Mouse (Mus musculus): ENCODE measurements around the gene Scn3b.

Scn3b gene

GRCm38 (mm10) chr9:40316865-40317660 lies 48.0 kb downstream of the Scn3b start:
- no peak for DNase-seq (ENCODE audit: low spot score)

GRCm38 (mm10) chr9:40317735-40318134 lies 48.7 kb downstream of the Scn3b start:
- no peak for DNase-seq (ENCODE audit: low spot score)

- no peak for DNase-seq (ENCODE audit: low spot score)
Observed at GRCm38 (mm10) chr9:40318771-40319170, 49.8 kb downstream of the Scn3b start.

- no peak for DNase-seq (ENCODE audit: low spot score)
Observed at GRCm38 (mm10) chr9:40320405-40320804, 51.4 kb downstream of the Scn3b start.

DNA sequence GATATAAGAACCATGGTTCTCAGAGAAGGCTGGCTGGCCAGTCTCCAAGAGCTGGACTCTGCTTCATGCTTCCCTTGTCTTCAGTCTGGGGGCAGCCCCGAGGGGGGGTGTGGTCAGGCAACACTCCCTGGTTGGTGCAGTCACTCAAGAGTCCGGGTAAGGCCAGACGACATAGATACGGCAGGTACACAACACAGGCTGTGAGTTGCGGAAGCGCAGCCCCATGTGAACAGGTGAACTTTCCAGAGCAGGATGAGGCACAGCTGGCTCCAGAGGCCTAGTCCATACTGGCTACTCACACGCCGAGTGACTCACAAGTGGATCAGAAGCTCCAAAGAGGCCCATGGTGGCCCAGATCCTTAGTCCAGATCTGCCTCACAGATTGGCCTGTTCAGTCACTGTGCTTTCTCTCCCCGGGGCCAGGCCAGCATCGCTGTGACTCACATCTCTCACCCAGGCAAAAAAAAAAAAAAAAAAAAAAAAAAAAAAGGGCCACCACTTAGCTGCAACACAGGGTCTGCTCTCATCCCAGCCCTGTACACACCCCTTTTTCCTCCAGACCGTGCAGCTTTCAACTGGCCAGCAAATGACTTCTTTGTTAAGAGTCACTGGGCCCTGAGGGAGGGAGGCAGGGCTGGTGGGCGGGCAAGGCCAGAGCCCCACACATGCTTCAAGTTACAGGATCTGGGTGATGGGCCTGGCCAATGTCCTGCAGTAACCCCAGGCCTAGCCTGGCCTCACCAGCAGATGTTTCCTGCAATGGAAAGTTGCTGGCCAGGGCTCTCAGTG lies 52.1 kb downstream of the Scn3b start:
- no peak for DNase-seq (ENCODE audit: low spot score)

DNA sequence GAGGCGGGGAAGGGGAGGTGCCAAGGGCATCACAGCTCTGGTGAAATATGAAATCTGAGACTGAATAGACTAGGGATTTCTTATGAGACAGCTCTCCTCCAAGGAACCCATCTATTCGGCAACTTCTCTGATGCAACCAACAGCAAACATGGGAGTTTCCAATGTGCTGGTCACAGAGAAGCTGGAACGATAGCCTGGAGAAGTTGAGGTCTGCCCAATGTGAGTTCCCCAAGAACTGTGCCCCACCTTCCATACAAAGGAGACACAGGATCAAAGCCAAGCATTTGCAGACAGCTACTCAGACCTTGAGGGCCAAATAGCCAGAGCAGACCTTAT lies 52.6 kb downstream of the Scn3b start:
- DNase-seq (ENCODE audit: low spot score): no peak

GRCm38 (mm10) chr9:40322372-40322771 lies 53.4 kb downstream of the Scn3b start:
- no peak for DNase-seq (ENCODE audit: low spot score)

- no peak for DNase-seq (ENCODE audit: low spot score)
Observed at GRCm38 (mm10) chr9:40323171-40323570, 54.2 kb downstream of the Scn3b start.

DNA sequence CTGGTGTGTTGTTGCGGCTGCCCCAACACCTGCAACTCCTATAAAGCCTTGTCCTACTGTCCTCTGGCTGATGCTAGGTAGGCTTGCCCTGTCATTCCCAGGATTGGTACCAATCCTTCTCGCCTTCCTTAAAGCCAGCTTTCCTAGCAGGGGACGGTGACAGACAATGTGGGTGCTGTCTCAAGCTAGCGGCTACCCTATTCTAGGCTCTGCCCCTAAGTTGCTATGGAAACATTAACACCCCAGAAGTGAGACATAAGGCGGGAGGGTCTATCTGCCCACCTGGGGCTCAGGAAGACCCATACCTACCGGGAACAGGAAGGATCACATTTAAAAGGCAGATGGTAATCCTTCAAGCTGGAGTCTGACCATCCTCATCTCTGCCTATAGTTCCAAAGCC lies 54.8 kb downstream of the Scn3b start:
- no peak for DNase-seq (ENCODE audit: low spot score)

GRCm38 (mm10) chr9:40324232-40324792 lies 55.3 kb downstream of the Scn3b start:
- no peak for DNase-seq (ENCODE audit: low spot score)

DNA sequence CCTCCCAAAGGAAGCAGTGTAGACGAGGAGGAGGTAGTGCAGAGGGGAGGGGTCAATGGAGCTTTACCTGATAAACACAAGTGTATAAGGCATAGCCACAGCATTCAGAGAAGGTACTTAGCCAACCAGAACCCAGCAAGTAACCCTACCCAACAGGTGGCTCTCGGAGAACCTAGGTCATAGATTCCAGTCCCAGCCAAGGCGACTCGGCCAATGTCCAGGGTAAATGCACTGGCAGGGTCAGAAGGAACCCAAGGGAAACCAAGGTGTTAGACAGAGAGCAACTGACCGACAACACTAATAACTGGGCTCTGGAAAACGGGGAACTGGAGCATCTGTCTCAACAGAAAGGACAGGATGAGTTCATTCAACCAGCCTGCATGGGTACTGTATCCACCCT lies 55.8 kb downstream of the Scn3b start:
- no peak for DNase-seq (ENCODE audit: low spot score)

GRCm38 (mm10) chr9:40326260-40326915 lies 57.4 kb downstream of the Scn3b start:
- DNase-seq (ENCODE audit: low spot score): no peak

GRCm38 (mm10) chr9:40330609-40331382 lies 61.8 kb downstream of the Scn3b start:
- peak; percentile 93 for DNase-seq (ENCODE audit: low spot score)

- DNase-seq (ENCODE audit: low spot score): no peak
Observed at GRCm38 (mm10) chr9:40331411-40332286, 62.6 kb downstream of the Scn3b start.

GRCm38 (mm10) chr9:40332326-40332725 lies 63.3 kb downstream of the Scn3b start:
- DNase-seq (ENCODE audit: low spot score): no peak

DNA sequence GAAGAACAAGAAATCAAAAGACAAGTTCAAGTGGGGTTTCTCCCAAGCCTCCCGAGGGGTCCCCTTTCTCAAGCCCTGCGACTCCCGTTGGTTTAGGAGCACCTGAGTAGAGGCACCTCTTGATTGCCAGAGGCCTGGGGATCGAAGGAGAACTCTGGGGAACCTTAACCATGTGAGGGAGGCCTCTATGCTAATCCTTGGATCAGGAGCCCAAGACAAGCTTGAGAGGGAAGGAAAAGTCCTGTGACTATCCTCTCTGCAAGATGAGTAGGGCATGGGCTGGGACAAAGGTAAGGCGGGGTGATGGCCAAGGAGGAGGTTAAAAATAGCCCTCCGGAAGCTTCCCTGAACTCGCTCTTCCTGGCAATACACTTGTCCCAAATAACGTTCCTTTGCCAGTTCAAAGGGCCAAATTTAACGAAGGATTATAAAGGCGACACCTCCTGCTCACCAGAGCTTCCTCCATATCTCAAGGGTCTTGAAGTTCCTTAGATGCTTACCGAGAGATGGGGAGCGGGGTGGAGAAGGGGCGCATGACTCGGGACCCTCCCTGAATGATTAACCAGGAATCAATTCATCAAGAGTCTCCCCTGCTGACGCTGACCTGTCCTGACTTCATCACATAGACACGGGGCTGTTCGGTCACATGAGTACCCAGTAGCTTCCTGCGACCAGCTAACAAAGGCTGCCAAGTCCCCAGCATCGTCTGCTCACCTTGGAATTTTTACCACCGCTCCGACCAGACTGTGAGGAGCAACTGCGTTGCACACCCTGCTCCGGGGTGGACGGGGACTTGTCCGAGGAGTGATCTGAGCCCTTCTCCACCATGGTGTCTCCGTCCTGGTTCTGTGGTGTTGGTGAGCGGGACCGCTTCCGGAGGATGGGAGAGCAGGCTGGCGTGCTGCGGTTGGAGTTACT lies 64.0 kb downstream of the Scn3b start:
- no peak for DNase-seq (ENCODE audit: low spot score)

DNA sequence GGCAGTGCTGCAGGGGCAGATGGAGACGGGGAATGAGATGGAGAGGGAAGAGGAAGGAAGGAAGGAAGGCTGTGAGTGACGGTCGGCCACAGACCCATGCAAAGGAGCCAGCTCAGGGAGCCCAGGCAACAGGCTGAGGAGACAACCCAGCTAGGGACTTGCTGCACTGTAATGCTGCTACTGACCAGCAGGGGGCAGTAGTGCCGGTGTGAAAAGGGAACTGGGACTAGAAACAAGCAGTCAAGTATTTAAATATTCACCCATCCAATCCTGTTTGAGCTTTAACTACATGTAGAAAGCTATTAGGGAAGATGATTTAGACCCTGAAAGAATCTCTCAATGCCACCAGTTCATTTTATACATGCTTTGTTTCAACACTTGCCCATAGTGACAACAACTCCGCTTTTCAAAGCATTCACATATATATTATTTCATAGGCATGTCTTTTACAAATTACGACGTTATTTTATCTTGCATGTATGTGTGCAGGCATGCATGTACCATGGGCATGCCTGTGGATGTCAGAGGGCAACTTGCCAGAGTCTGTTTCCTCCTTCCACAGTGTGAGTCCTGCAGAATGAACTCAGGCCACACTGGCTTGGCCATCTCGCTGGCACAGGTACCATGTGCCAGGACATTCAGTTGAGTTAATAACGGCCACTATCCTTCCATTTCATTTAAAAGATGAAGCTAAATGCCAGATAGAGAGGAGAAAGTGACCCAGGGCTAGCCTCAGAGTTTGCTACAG lies 64.8 kb downstream of the Scn3b start:
- DNase-seq (ENCODE audit: low spot score): peak; percentile 77

DNA sequence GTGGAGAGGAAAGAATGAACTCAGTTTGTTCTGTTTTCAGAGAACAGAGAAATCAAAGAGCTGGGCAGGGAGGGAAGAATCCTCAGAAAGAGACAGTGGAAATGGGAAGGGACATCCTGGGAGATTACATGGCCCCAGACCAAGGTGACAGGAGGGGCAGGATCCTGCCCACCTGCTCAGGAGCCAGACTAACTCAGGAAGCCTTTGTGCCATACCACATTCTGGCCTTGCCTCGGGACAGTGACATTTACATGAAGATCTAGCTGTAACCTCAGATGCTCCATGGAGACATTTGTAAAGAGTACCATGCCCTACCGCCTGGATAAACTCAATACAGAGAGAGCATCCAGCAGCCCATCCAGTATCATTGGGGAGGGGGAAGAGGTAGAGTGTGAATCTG lies 65.6 kb downstream of the Scn3b start:
- no peak for DNase-seq (ENCODE audit: low spot score)

DNA sequence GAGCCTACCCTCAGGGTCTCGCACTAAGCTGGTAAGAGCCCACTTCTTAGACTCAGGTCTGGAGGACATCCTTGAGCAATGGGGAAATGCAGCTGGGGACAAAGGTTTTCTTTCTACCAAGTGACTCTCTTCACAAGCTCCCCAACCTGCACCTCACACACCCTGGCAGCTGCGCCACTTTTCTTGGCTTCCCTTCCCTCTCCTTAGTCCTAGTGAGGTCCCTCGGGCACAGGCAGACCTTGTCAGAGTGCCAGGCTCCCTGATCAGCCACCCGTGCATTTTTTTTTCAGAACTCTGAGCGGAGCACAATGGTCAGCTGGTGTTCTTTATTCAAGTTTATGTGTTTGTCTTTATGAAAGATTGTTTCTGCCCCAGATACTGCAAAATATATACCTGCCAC lies 67.7 kb downstream of the Scn3b start:
- DNase-seq (ENCODE audit: low spot score): no peak
